Mouse (Mus musculus) ES-E14 (cell line): ENCODE measurements around the gene Ctnna3.

ENCODE experiments used
- CHD2 ChIP-seq: IDR thresholded peaks from 2 replicates; pipeline ENCODE4 v1.6.1; 2014; ENCODE audit warnings: mild to moderate bottlenecking, low read depth, low read length, inconsistent platforms
- HCFC1 ChIP-seq: IDR thresholded peaks from 2 replicates; pipeline ENCODE4 v1.6.1; 2012; ENCODE audit warnings: low read length, inconsistent platforms, borderline replicate concordance; ENCODE audit not compliant: insufficient read depth
- MAFK ChIP-seq: IDR thresholded peaks from 2 replicates; pipeline ENCODE4 v1.6.1; 2014; ENCODE audit warnings: mild to moderate bottlenecking, low read depth, low read length, inconsistent platforms; ENCODE audit not compliant: insufficient read depth
- ZC3H11A ChIP-seq: IDR thresholded peaks from 2 replicates; pipeline ENCODE4 v1.6.1; 2012; ENCODE audit warnings: low read depth, mild to moderate bottlenecking, inconsistent platforms, low read length, borderline replicate concordance
- ZNF384 ChIP-seq: IDR thresholded peaks from 2 replicates; pipeline ENCODE4 v1.6.1; 2012; ENCODE audit warnings: low read depth, low read length, inconsistent platforms

DNA sequence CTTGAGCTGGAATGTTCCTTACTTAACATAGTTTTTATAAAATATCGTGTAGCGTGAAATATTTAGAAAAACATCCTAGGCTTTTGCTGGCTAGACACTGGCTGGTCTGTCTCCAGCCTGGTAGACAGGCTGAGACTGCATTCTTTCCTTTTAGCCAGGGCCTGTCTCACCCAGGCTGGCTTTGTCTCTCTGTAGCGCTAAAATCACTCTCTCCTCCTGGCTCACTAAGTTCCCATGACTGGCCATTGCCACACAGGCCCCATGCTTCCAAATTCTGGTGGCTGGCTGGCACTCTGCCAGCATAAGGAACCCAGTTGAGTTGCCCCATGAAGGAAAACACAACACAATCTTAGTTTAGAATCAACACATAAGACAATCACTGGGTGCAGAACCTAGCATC is 1450.0 kb downstream of the Ctnna3 start:
- TF ChIP-seq HCFC1 (no peak), ZC3H11A (no peak), CHD2 (no peak), ZNF384 (no peak), MAFK (no peak)
